Mouse (Mus musculus) olfactory bulb, adult 2 months (tissue): Measurements from ENCODE around the gene Ifngr2.

Experiments
- CTCF ChIP-seq: fragments of 200-500 bp; IDR thresholded peaks from 2 replicates; pipeline ENCODE4 v1.5.1; 2012; ENCODE audit warnings: low read depth, mild to moderate bottlenecking, low read length, moderate library complexity; ENCODE audit not compliant: insufficient read depth
- POLR2A ChIP-seq: fragments of 200-500 bp; IDR thresholded peaks from 2 replicates; pipeline ENCODE4 v1.6.1; 2012; ENCODE audit warnings: mild to moderate bottlenecking, low read depth, low read length, moderate library complexity; ENCODE audit not compliant: insufficient read depth

DNA sequence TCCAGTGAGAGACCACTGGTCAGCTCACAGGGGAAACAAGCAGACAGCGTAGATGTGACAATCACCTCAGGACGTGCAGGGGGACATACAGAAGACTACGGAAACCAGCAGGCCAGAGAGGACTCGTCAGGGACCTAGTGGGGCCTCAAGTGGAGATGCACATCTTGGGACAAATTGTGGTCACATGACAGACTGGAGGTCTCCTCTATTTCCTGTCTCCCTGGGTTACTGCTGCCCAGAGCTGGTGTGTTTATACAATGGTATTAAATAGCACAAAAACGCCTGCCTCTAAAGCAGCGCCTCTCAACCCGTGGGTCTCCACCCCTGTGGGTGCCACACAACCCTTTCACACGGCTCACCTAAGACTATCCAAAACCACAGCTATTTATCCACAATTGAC, 45.3 kb downstream of the Ifngr2 start:
- no peak for TF ChIP-seq CTCF
- no peak for TF ChIP-seq POLR2A
